Mouse (Mus musculus) midbrain, embryonic 14.5 days (tissue): ENCODE measurements at regions not wholly inside any gene's neighbourhood (a gene's known extent, or its start where the extent isn't known, plus 50 kb on each side); places are given as distances from the start of the nearest gene placed in this dataset.

Experiments
- ATAC-seq: fragments of 200-750 bp; cut with Nextera tagmentation; 2 replicates; pipeline ENCODE4 v1.8.0; 2017; ENCODE audit warnings: moderate number of reproducible peaks, moderate library complexity; ENCODE audit not compliant: low FRiP score, low TSS enrichment
- DNase-seq: peaks from one replicate; pipeline ENCODE4 v3.0.0-alpha.2; 2015
- H3K27ac ChIP-seq: fragments of 300-500 bp; sonication (generic); replicated peaks from 2 replicates; pipeline ENCODE4 v1.5.1; 2014; ENCODE audit warnings: mild to moderate bottlenecking, low read depth, low read length, moderate library complexity
- H3K27me3 ChIP-seq: fragments of 300-500 bp; sonication (generic); 2 replicates; pipeline ENCODE4 v1.6.1; 2014; ENCODE audit warnings: low read length, control low read depth, mixed read lengths; ENCODE audit not compliant: control insufficient read depth, insufficient read depth
- H3K36me3 ChIP-seq: fragments of 300-500 bp; sonication (generic); 2 replicates; pipeline ENCODE4 v1.6.1; 2014; ENCODE audit warnings: low read length, control low read depth; ENCODE audit not compliant: control insufficient read depth, insufficient read depth
- H3K4me1 ChIP-seq: fragments of 300-500 bp; sonication (generic); 2 replicates; pipeline ENCODE4 v1.6.1; 2014; ENCODE audit warnings: mild to moderate bottlenecking, antibody characterized with exemption, low read length, control low read depth; ENCODE audit not compliant: control insufficient read depth, insufficient read depth
- H3K4me2 ChIP-seq: fragments of 300-500 bp; sonication (generic); 2 replicates; pipeline ENCODE4 v1.6.1; 2014; ENCODE audit warnings: mild to moderate bottlenecking, low read length, moderate library complexity
- H3K4me3 ChIP-seq: fragments of 300-500 bp; sonication (generic); replicated peaks from 2 replicates; pipeline ENCODE4 v1.5.1; 2014; ENCODE audit warnings: low read depth, low read length
- H3K9ac ChIP-seq: fragments of 300-500 bp; sonication (generic); replicated peaks from 2 replicates; pipeline ENCODE4 v1.6.1; 2014; ENCODE audit warnings: mild to moderate bottlenecking, low read length, moderate library complexity
- H3K9me3 ChIP-seq: fragments of 300-500 bp; sonication (generic); 2 replicates; pipeline ENCODE4 v1.6.1; 2016; ENCODE audit warnings: low read length, control low read depth, mixed read lengths; ENCODE audit not compliant: control insufficient read depth
- WGBS: fragments of 180-500 bp; shearing (Covaris S2); extraction: QIAGEN DNeasy Blood & Tissue Kit; methylation state at CpG from one replicate; pipeline ENCODE4 v1.1.7; 2014; 5-methylcytosine and 5-hydroxymethylcytosine counted together

- ATAC-seq (no peak), DNase-seq (no peak)
- Histone ChIP-seq H3K27me3 (no peaks in the 10 kb centered on the region), H3K4me3 (no peak overlapping the region), H3K27ac (no peak overlapping the region), H3K9me3 (no peaks in the 10 kb centered on the region), H3K4me1 (peaks cover 6% of the 10 kb centered on the region; the same call in 1 of the 2 replicates), H3K4me2 (no peak overlapping the region), H3K9ac (no peak overlapping the region), H3K36me3 (no peaks in the 10 kb centered on the region)
- 73% methylated on average over 12 of the region's 12 CpGs for WGBS
Observed at GRCm38 (mm10) chr4:140390684-140391234, 144.2 kb upstream of the Igsf21 start.

GRCm38 (mm10) chr4:140385686-140386085 is 139.1 kb upstream of the Igsf21 start:
- ATAC-seq = no peak
- no peak overlapping the region for H3K9ac ChIP-seq
- no peaks in the 10 kb centered on the region for H3K36me3 ChIP-seq
- H3K27me3 ChIP-seq = no peaks in the 10 kb centered on the region
- H3K4me1 ChIP-seq = peaks cover 13% of the 10 kb centered on the region
- no peaks in the 10 kb centered on the region for H3K9me3 ChIP-seq
- H3K4me2 ChIP-seq = no peak overlapping the region
- H3K27ac ChIP-seq = no peak overlapping the region
- 55% methylated on average over 6 of the region's 6 CpGs for WGBS
- no peak overlapping the region for H3K4me3 ChIP-seq
- no peak for DNase-seq

GRCm38 (mm10) chr4:140385226-140385625 is 138.6 kb upstream of the Igsf21 start:
- Histone ChIP-seq H3K27ac (no peak overlapping the region), H3K9me3 (no peaks in the 10 kb centered on the region), H3K36me3 (no peaks in the 10 kb centered on the region), H3K27me3 (no peaks in the 10 kb centered on the region), H3K4me3 (no peak overlapping the region), H3K9ac (no peak overlapping the region), H3K4me1 (peaks cover 16% of the 10 kb centered on the region), H3K4me2 (no peak overlapping the region)
- ATAC-seq (no peak), DNase-seq (no peak)
- 90% methylated on average over 14 of the region's 14 CpGs for WGBS

DNA sequence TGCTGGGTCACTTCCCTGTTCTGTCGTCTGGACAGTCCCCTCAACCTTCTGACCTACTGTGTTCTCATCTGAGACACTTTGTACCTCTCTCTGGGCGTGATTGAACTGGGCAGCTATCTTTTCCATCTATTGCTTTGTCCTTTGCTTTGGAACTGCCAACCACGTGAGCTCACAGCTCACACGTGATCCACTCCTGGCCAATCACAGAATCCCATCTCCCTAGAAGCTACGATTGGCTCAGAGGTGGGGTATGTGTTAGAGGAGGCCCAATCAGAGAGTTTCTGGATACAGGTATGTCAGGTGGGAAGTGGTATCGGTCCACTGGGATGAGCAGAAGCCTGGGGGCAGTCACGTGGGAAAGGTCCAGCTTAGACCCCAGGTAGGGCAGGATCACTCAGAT is 137.0 kb upstream of the Igsf21 start:
- no peaks in the 10 kb centered on the region for H3K27me3 ChIP-seq
- peaks cover 16% of the 10 kb centered on the region for H3K4me1 ChIP-seq
- no peaks in the 10 kb centered on the region for H3K36me3 ChIP-seq
- DNase-seq = no peak
- H3K4me3 ChIP-seq = no peak overlapping the region
- ATAC-seq = no peak
- H3K9me3 ChIP-seq = no peaks in the 10 kb centered on the region
- no peak overlapping the region for H3K27ac ChIP-seq
- no peak overlapping the region for H3K9ac ChIP-seq
- 85% methylated on average over 7 of the region's 7 CpGs for WGBS
- no peak overlapping the region for H3K4me2 ChIP-seq

DNA sequence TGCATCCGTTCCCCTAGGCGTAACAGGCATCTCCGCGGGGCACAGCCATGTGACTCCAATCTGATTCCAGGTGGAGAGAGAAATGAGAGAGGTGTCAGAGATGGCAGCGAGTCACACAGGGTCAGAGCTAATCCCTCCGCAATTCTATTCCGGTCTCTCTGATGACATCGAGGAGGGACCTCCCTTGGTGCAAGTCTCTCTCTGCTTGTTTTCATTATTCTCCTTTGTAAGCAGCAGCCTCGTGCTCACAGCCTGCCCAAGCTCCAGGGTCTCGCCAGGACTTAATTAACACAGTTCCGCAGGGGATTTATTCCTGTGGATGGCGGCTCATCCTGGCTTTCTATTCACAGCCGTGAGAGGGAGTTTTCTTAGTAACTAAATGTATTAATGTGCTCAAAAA is 134.1 kb upstream of the Igsf21 start:
- peak; percentile 81 for DNase-seq
- Histone ChIP-seq H3K36me3 (no peaks in the 10 kb centered on the region), H3K27ac (peak overlapping the region; percentile 34), H3K9me3 (no peaks in the 10 kb centered on the region), H3K4me1 (peaks cover 10% of the 10 kb centered on the region), H3K27me3 (no peaks in the 10 kb centered on the region), H3K4me2 (peak overlapping the region; percentile 32), H3K9ac (peak overlapping the region; percentile 14; the same call in 1 of the 2 replicates), H3K4me3 (no peak overlapping the region)
- 2% methylated on average over 13 of the region's 13 CpGs for WGBS
- ATAC-seq = no peak; the same call in 1 of the 2 replicates

DNA sequence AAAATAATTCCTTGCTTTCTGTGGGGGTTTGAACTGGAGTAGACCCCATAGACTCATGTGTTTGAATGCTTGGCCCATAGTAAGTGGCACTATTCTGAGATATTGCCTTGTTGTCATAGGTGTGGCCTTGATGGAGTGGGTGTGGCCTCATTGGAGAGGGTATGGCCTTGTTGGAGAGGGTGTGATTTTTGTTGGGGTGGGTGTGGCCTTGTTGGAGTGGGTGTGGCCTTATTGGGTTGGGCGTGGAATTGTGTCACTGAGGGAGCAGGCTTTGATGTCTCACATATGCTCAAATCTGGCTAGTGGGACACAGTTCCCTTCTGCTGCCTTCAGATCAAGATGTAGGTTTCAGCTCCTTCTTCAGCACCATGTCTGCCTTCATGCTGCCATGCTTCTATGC is 131.4 kb upstream of the Igsf21 start:
- no peaks in the 10 kb centered on the region for H3K36me3 ChIP-seq
- no peaks in the 10 kb centered on the region for H3K9me3 ChIP-seq
- no peak for DNase-seq
- peaks cover 10% of the 10 kb centered on the region for H3K4me1 ChIP-seq
- H3K4me3 ChIP-seq = no peak overlapping the region
- no peak for ATAC-seq
- no peak overlapping the region for H3K27ac ChIP-seq
- H3K9ac ChIP-seq = no peak overlapping the region
- H3K27me3 ChIP-seq = no peaks in the 10 kb centered on the region
- no peak overlapping the region for H3K4me2 ChIP-seq
- whole genome bisulfite sequencing = 83% methylated on average over 1 of the region's 1 CpGs

DNA sequence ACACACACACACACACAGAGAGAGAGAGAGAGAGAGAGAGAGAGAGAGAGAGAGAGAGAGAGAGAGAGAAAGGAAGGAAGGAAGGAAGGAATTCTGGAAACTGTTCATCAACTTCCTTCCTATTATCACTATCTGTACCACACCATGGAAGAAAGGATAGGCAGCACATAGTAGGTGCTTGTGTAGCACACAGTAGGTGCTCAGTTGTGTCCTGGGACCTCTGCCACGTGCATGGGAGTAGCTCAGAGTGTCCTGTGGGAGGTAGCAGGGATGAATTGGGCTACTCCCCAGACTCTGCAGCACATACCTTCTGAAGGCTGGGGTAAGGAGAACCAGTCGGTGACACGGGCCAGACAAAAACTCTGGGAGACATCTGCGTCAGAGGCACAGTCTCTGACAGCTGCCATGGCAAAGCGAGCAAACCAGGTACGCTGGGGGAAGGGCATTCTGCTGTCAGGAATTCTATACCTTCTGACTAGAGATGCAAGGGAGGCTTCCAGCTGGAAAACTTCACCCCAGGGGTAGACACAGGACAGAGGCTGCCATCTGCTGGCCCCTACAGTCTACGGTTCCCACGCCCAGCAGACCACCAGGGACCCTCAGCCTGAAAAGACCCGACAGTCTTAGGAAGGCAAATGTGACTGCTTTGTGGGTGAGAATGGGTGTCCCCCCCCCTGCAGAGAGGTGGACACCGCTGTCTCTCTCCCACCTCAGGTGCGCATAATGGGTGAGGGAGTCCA is 126.2 kb upstream of the Igsf21 start:
- H3K27me3 ChIP-seq = no peaks in the 10 kb centered on the region
- H3K9ac ChIP-seq = no peak overlapping the region
- H3K9me3 ChIP-seq = no peaks in the 10 kb centered on the region
- H3K27ac ChIP-seq = no peak overlapping the region
- ATAC-seq (no peak; the same call in 1 of the 2 replicates), DNase-seq (peak; percentile 80)
- H3K4me3 ChIP-seq = no peak overlapping the region
- WGBS = 43% methylated on average over 11 of the region's 11 CpGs
- no peak overlapping the region for H3K4me2 ChIP-seq
- no peaks in the 10 kb centered on the region for H3K36me3 ChIP-seq
- H3K4me1 ChIP-seq = no peaks in the 10 kb centered on the region

DNA sequence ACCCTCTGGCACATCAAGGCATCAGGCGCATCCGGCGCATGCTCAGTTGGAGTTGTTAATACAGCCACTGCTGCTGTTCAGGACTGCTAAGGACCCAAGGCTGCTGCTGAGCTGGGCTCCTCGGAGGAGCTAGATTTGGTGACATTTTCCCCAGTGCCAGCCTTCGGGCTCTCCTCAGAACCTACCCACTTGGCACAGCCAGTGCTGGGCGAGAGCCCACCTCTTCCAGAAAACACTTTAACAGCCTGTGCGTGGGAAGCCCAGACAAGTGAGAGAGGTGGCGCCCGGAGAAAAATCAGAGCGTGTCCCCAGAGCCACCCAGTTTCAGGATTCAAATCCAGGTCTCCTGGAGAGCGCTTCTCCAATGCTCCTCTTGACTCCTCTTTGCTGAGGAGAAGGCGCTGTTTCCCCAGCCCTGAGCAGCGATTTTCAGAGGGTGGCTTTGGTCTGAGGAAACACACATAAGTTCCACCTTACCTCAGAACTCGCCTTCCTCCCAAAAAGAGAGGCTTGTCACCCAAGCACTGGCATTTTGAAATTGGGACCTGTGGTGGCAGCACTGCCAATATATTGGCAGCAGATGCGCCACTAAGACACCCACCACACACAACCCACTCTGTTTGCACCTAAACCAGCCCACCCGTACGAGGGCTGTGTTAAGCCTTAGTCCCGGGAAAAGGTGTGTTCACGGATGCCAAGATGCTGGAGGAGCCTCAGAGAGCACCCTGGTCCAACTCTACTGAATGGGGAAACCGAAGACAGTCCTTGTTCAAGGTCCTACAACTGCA is 125.0 kb upstream of the Igsf21 start:
- ATAC-seq (no peak), DNase-seq (no peak)
- 90% methylated on average over 20 of the region's 20 CpGs for WGBS
- Histone ChIP-seq H3K9ac (no peak overlapping the region), H3K27me3 (no peaks in the 10 kb centered on the region), H3K4me2 (no peak overlapping the region), H3K27ac (no peak overlapping the region), H3K4me1 (no peaks in the 10 kb centered on the region), H3K36me3 (no peaks in the 10 kb centered on the region), H3K9me3 (no peaks in the 10 kb centered on the region), H3K4me3 (no peak overlapping the region)
